Mouse (Mus musculus) T-helper 17 cell (primary cell): ENCODE data around the gene Gm5089.

Experiments
- in situ Hi-C, 2 experiments: fragments of 300-600 bp; cut with MboI, MseI; formaldehyde crosslinking; loops; 1 replicate in 1 of 2; 2 replicates in 1 of 2; pipeline ENCODE4 v1.15.1; 2025; ENCODE audit warnings: high pct_unique_total_duplicates in 2 of 2

The Gm5089 gene

GRCm38 (mm10) chr14:122478574-122479011, 27.7 kb upstream of the Gm5089 start:
- in situ Hi-C loops: loop anchor here in 1 of 2 experiments (10.0 kb wide), 1 partner anchor 464 kb away; no protein-coding TSS in a partner anchor

- in situ Hi-C loops: loop anchor here in 1 of 2 experiments (10.0 kb wide), 1 partner anchor 463 kb away; no protein-coding TSS in a partner anchor
Observed at GRCm38 (mm10) chr14:122477971-122478573, 27.2 kb upstream of the Gm5089 start.

GRCm38 (mm10) chr14:122477261-122477671, 26.4 kb upstream of the Gm5089 start:
- in situ Hi-C loops: loop anchor here in 1 of 2 experiments (10.0 kb wide), 1 partner anchor 462 kb away; no protein-coding TSS in a partner anchor

GRCm38 (mm10) chr14:122476822-122477215, 25.9 kb upstream of the Gm5089 start:
- in situ Hi-C loops: loop anchor here in 1 of 2 experiments (10.0 kb wide), 1 partner anchor 462 kb away; no protein-coding TSS in a partner anchor

GRCm38 (mm10) chr14:122476041-122476821, 25.3 kb upstream of the Gm5089 start:
- in situ Hi-C loops: loop anchor here in 1 of 2 experiments (10.0 kb wide), 1 partner anchor 461 kb away; no protein-coding TSS in a partner anchor

- in situ Hi-C loops: loop anchor here in 1 of 2 experiments (10.0 kb wide), 1 partner anchor 461 kb away; no protein-coding TSS in a partner anchor
Observed at GRCm38 (mm10) chr14:122475557-122476040, 24.7 kb upstream of the Gm5089 start.

GRCm38 (mm10) chr14:122474891-122475556, 24.1 kb upstream of the Gm5089 start, which contains the start of gene Zic2:
Gene Zic2, plus strand, starts transcription at chr14:122475435.
- in situ Hi-C loops: loop anchor here in 1 of 2 experiments (10.0 kb wide), 1 partner anchor 460 kb away; no protein-coding TSS in a partner anchor

GRCm38 (mm10) chr14:122474041-122474890, 23.4 kb upstream of the Gm5089 start:
- in situ Hi-C loops: loop anchor here in 1 of 2 experiments (10.0 kb wide), 1 partner anchor 459 kb away; no protein-coding TSS in a partner anchor

- in situ Hi-C loops: loop anchor here in 1 of 2 experiments (10.0 kb wide), 1 partner anchor 458 kb away; no protein-coding TSS in a partner anchor
Observed at GRCm38 (mm10) chr14:122473211-122473751, 22.4 kb upstream of the Gm5089 start.

- in situ Hi-C loops: loop anchor here in 1 of 2 experiments (10.0 kb wide), 1 partner anchor 458 kb away; no protein-coding TSS in a partner anchor
Observed at GRCm38 (mm10) chr14:122472647-122473046, 21.7 kb upstream of the Gm5089 start.

GRCm38 (mm10) chr14:122472161-122472560, 21.2 kb upstream of the Gm5089 start:
- in situ Hi-C loops: loop anchor here in 1 of 2 experiments (10.0 kb wide), 1 partner anchor 457 kb away; no protein-coding TSS in a partner anchor

- in situ Hi-C loops: loop anchor here in 1 of 2 experiments (10.0 kb wide), 1 partner anchor 457 kb away; no protein-coding TSS in a partner anchor
Observed at GRCm38 (mm10) chr14:122471449-122472085, 20.7 kb upstream of the Gm5089 start.

GRCm38 (mm10) chr14:122468971-122469755, 18.2 kb upstream of the Gm5089 start:
- in situ Hi-C loops: no loop called here

GRCm38 (mm10) chr14:122467926-122468841, 17.3 kb upstream of the Gm5089 start:
- in situ Hi-C loops: no loop called here

GRCm38 (mm10) chr14:122466756-122467362, 15.9 kb upstream of the Gm5089 start:
- in situ Hi-C loops: no loop called here

GRCm38 (mm10) chr14:122465931-122466490, 15.1 kb upstream of the Gm5089 start:
- in situ Hi-C loops: no loop called here
